Mouse (Mus musculus) testis, adult 2 months (tissue): ENCODE results near the gene Fastk. TPM values are rescaled to one million over a fixed set of nuclear protein-coding genes. Genes with fewer than 3 reads are reported as not detected.
A peak's percentile ranks its signal among the peaks of the same experiment; 100 is the strongest.

Source experiments
- H3K27ac ChIP-seq: fragments of 200-500 bp; 2 replicates; pipeline ENCODE4 v1.5.1; 2012; ENCODE audit warnings: low read depth, low read length; ENCODE audit not compliant: control insufficient read depth, insufficient read depth
- H3K27me3 ChIP-seq: fragments of 200-500 bp; 2 replicates; pipeline ENCODE4 v1.6.1; 2012; ENCODE audit warnings: mild to moderate bottlenecking, low read length, moderate library complexity; ENCODE audit not compliant: control insufficient read depth, insufficient read depth
- H3K36me3 ChIP-seq: fragments of 200-500 bp; 2 replicates; pipeline ENCODE4 v1.6.1; 2012; ENCODE audit warnings: mild to moderate bottlenecking, low read length; ENCODE audit not compliant: control insufficient read depth, insufficient read depth
- H3K4me1 ChIP-seq: fragments of 200-500 bp; 2 replicates; pipeline ENCODE4 v1.6.1; 2012; ENCODE audit warnings: low read length; ENCODE audit not compliant: control insufficient read depth, insufficient read depth
- H3K4me3 ChIP-seq: fragments of 200-500 bp; 2 replicates; pipeline ENCODE4 v1.5.1; 2012; ENCODE audit warnings: low read depth, mild to moderate bottlenecking, low read length, moderate library complexity, mixed read lengths; ENCODE audit not compliant: control insufficient read depth
- CTCF ChIP-seq: fragments of 200-500 bp; IDR thresholded peaks from 2 replicates; pipeline ENCODE4 v1.5.1; 2012; ENCODE audit warnings: low read depth, mild to moderate bottlenecking, inconsistent platforms, low read length, moderate library complexity; ENCODE audit not compliant: control insufficient read depth, insufficient read depth, insufficient replicate concordance
- POLR2A ChIP-seq: fragments of 200-500 bp; IDR thresholded peaks from 2 replicates; pipeline ENCODE4 v1.6.1; 2012; ENCODE audit warnings: low read depth, mild to moderate bottlenecking, inconsistent platforms, low read length, moderate library complexity; ENCODE audit not compliant: control insufficient read depth
- polyA plus RNA-seq: library from polyadenylated mRNA; depleted of rRNA; stranded (reverse); fragments of >200 nt; gene quantifications from 2 replicates; pipeline ENCODE4 v1.2.3, GENCODE M21; 2012

Fastk gene
- polyA plus RNA-seq, 1 experiment = 243 TPM

GRCm38 (mm10) chr5:24452691-24453233 is 7.7 kb upstream of the Fastk start:
- Histone ChIP-seq H3K4me3 (peak overlapping the region; percentile 58), H3K4me1 (peaks cover 12% of the 10 kb centered on the region), H3K36me3 (no peaks in the 10 kb centered on the region), H3K27me3 (no peaks in the 10 kb centered on the region), H3K27ac (0 out of 2 replicates have a peak overlapping the region, but pooled peaks have one; percentile 8)
- TF ChIP-seq POLR2A = no peak
- no peak for TF ChIP-seq CTCF

DNA sequence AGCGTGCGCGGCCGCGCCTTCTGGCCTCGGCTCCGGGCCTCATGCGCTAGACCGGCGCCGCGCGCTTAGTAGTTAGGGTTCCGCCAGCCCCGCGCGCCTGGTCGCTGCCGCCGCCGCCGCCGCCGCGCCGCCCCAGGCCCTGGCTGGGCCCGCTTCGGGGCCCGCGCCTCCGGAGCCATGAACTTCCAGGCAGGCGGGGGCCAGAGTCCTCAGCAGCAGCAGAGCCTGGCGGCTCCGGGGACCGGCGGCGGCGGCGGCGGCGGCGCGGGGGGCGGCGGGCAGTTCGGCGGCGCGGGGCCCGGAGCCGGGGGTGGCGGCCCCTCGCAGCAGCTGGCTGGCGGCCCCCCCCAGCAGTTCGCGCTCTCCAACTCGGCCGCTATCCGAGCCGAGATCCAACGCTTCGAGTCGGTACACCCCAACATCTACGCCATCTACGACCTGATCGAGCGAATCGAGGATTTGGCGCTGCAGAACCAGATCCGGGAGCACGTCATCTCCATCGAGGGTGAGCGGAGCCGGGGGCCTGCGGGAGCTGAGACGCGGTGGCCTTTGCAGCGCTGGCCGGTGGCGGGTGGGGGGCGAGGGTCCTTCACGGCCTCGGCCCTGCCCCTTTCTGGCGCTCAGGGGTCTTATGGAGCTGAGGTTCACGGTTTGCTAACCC is 7.1 kb upstream of the Fastk start, which contains the start of gene Agap3:
Agap3 (plus strand) TSS at position 148 of the 661 bp plus-strand sequence.
- Histone ChIP-seq H3K4me1 (peaks cover 18% of the 10 kb centered on the region), H3K27ac (peak within 1 kb of the TSS; percentile 86), H3K4me3 (peak within 1 kb of the TSS; percentile 89), H3K36me3 (no peaks in the 10 kb centered on the region), H3K27me3 (no peaks in the 10 kb centered on the region)
- no peak for TF ChIP-seq POLR2A
- no peak for TF ChIP-seq CTCF

DNA sequence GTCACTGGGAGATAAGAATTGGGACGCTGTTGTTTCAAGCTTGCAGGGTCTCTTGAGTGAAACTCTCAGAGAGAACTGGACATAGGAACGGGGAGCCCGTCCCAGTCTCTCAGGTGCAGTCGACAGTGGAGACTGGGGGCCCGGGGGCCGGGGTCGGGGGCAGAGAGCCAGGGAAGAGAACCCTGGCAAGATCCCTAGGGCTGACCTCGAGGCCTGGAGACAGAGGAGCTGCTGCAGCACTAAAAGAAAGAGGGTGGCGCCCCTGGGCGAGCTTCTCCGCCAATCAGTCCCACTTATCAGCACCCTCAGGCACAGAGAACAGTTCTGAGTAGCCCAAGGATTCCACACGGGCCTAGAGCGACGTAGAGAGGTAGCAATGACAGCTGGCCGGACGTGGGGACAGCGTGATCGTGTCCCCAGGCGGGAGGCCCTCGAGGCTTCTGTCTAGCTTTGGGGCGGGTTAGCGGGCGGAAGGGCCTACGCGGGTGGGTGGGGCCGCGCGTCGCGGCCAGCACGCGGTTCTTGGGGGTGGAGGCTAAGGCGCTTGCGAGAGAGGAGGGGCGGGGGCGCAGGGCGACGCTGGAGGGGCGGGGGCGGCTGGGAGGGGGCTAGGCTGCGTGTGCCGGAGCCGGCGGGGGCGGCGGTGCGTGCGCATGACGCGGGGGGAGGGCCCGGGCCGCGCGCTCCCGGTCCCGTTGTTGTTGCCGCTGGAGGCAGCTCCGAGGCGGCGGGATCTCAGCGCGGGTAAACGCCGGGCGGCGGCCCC is 6.4 kb upstream of the Fastk start:
- Histone ChIP-seq H3K4me1 (peaks cover 19% of the 10 kb centered on the region), H3K36me3 (no peaks in the 10 kb centered on the region), H3K27me3 (no peaks in the 10 kb centered on the region), H3K27ac (peak overlapping the region; percentile 86), H3K4me3 (peak overlapping the region; percentile 89)
- TF ChIP-seq POLR2A (peak; percentile 52), CTCF (no peak)

- TF ChIP-seq POLR2A = no peak
- no peak for TF ChIP-seq CTCF
- Histone ChIP-seq H3K27ac (0 out of 2 replicates have a peak within 1 kb of the TSS, but pooled peaks have one; percentile 10), H3K27me3 (no peaks in the 10 kb centered on the region), H3K4me3 (peak within 1 kb of the TSS; percentile 75), H3K4me1 (peaks cover 28% of the 10 kb centered on the region), H3K36me3 (no peaks in the 10 kb centered on the region)
Observed at GRCm38 (mm10) chr5:24447624-24448298, 2.7 kb upstream of the Fastk start, which contains the start of gene Tmub1. Tmub1 (minus strand) TSS chr5:24447854.

- H3K4me3 ChIP-seq = no peak overlapping the region
Observed at GRCm38 (mm10) chr5:24446630-24447029, 1.5 kb upstream of the Fastk start.

GRCm38 (mm10) chr5:24445428-24446080 is 467 bp upstream of the Fastk start:
- H3K27me3 ChIP-seq = no peaks in the 10 kb centered on the region
- no peak for TF ChIP-seq POLR2A
- TF ChIP-seq CTCF = no peak
- H3K4me3 ChIP-seq = peak overlapping the region; percentile 96
- peaks cover 27% of the 10 kb centered on the region for H3K4me1 ChIP-seq
- H3K36me3 ChIP-seq = no peaks in the 10 kb centered on the region
- H3K27ac ChIP-seq = peak overlapping the region; percentile 81

More at GRCm38 (mm10) chr5:24446630-24447029, 1.5 kb upstream of the Fastk start:
- Histone ChIP-seq H3K36me3 (no peaks in the 10 kb centered on the region), H3K4me1 (peaks cover 27% of the 10 kb centered on the region), H3K27me3 (no peaks in the 10 kb centered on the region), H3K27ac (no peak overlapping the region)
- no peak for TF ChIP-seq CTCF
- no peak for TF ChIP-seq POLR2A
